15 mouse cellular contexts compared by ENCODE assay signal in genomic region chr5:64879241-64879640, GRCm38 (mm10). TPM values are rescaled to one million over a fixed set of nuclear protein-coding genes. Genes with fewer than 3 reads are reported as not detected.
DNase-seq lines count a peak whose midpoint lies in the region; ATAC-seq lines count a peak whose summit lies in the region.
"Had no signal": no experiment of that assay in that cellular context is flagged by ENCODE, and none has a peak within 500 bp of the region (broad histone marks: within the 10 kb centered on the region; RNA-seq: fewer than 3 reads in every experiment).

No protein-coding gene starts in this region.

- WGBS in heart, embryonic 11.5 days (ENCODE audit: insufficient replicate concordance): 41% methylated on average over 3 of the region's 3 CpGs
- 49% methylated on average over 3 of the region's 3 CpGs for WGBS in lung, embryonic 16.5 days
- 34% methylated on average over 3 of the region's 3 CpGs for WGBS in limb, embryonic 12.5 days
- WGBS in stomach, embryonic 16.5 days: 57% methylated on average over 3 of the region's 3 CpGs

- peak overlapping the region; percentile 57; the same call in 1 of the 2 replicates for H3K27ac ChIP-seq in heart, embryonic 11.5 days (ENCODE audit: low read depth, low read length)
- H3K27ac ChIP-seq in lung, embryonic 16.5 days (ENCODE audit: low read length): peak overlapping the region; percentile 51; the same call in 1 of the 2 replicates
- H3K27ac ChIP-seq in limb, embryonic 12.5 days: peak overlapping the region; percentile 75
- H3K27ac ChIP-seq in stomach, embryonic 16.5 days (ENCODE audit: low read length): peak overlapping the region; percentile 41; the same call in 1 of the 2 replicates
- H3K27ac ChIP-seq: neural tube, embryonic 12.5 days had no signal

- peaks cover 24% of the 10 kb centered on the region for H3K4me1 ChIP-seq in heart, embryonic 11.5 days (ENCODE audit: control insufficient read depth, insufficient read depth, low read length)
- peaks cover 40% of the 10 kb centered on the region for H3K4me1 ChIP-seq in lung, embryonic 16.5 days (replicated peaks; ENCODE audit: control insufficient read depth, insufficient read depth, low read length)
- peaks cover 43% of the 10 kb centered on the region for H3K4me1 ChIP-seq in limb, embryonic 12.5 days (replicated peaks)
- H3K4me1 ChIP-seq in stomach, embryonic 16.5 days (ENCODE audit: control insufficient read depth, insufficient read depth, low read length): peaks cover 36% of the 10 kb centered on the region

- DNase-seq in heart, adult 9 months (ENCODE audit: low spot score in 2 of 2): no peak
- DNase-seq in lung, postnatal 14 days: no peak
- DNase-seq in cerebellum, postnatal 14 days: no peak
- DNase-seq: cerebellum, postnatal 10 days; heart, postnatal 36 days; kidney, adult 2 months; lung, adult 18-20 months had no signal

- H3K9me3 ChIP-seq in heart, embryonic 11.5 days (replicated peaks; ENCODE audit: control insufficient read depth, low read length): no peaks in the 10 kb centered on the region; the same call in 1 of the 2 replicates
- no peaks in the 10 kb centered on the region for H3K9me3 ChIP-seq in lung, embryonic 16.5 days (ENCODE audit: control insufficient read depth, low read length)
- no peaks in the 10 kb centered on the region; the same call in 1 of the 2 replicates for H3K9me3 ChIP-seq in limb, embryonic 12.5 days
- H3K9me3 ChIP-seq in stomach, embryonic 16.5 days (replicated peaks; ENCODE audit: control insufficient read depth, low read length): peaks cover 5% of the 10 kb centered on the region; the same call in 1 of the 2 replicates
- H3K9me3 ChIP-seq: neural tube, embryonic 12.5 days had no signal

- H3K27me3 ChIP-seq in heart, embryonic 11.5 days (ENCODE audit: control insufficient read depth, insufficient read depth, low read length): no peaks in the 10 kb centered on the region
- H3K27me3 ChIP-seq in lung, embryonic 16.5 days (ENCODE audit: control insufficient read depth, insufficient read depth, low read depth, low read length): no peaks in the 10 kb centered on the region
- H3K27me3 ChIP-seq in limb, embryonic 12.5 days: no peaks in the 10 kb centered on the region
- H3K27me3 ChIP-seq in stomach, embryonic 16.5 days (ENCODE audit: control insufficient read depth, insufficient read depth, low read length): no peaks in the 10 kb centered on the region
- H3K27me3 ChIP-seq: neural tube, embryonic 12.5 days had no signal

- no peak overlapping the region for H3K9ac ChIP-seq in heart, embryonic 11.5 days (ENCODE audit: low read depth, low read length)
- H3K9ac ChIP-seq in lung, embryonic 16.5 days (ENCODE audit: low read length): no peak overlapping the region
- no peak overlapping the region for H3K9ac ChIP-seq in limb, embryonic 12.5 days (replicated peaks)
- no peak overlapping the region for H3K9ac ChIP-seq in stomach, embryonic 16.5 days (ENCODE audit: low read length)
- H3K9ac ChIP-seq: neural tube, embryonic 12.5 days had no signal

- H3K36me3 ChIP-seq in heart, embryonic 11.5 days (ENCODE audit: control insufficient read depth, insufficient read depth, low read length): no peaks in the 10 kb centered on the region
- H3K36me3 ChIP-seq in lung, embryonic 16.5 days (ENCODE audit: control insufficient read depth, insufficient read depth, low read length): no peaks in the 10 kb centered on the region
- no peaks in the 10 kb centered on the region for H3K36me3 ChIP-seq in limb, embryonic 12.5 days
- no peaks in the 10 kb centered on the region for H3K36me3 ChIP-seq in stomach, embryonic 16.5 days (ENCODE audit: control insufficient read depth, insufficient read depth, low read length)
- H3K36me3 ChIP-seq: neural tube, embryonic 12.5 days had no signal

- H3K4me3 ChIP-seq in heart, embryonic 11.5 days (ENCODE audit: low read depth, low read length): no peak overlapping the region
- H3K4me3 ChIP-seq in lung, embryonic 16.5 days (ENCODE audit: low read length): no peak overlapping the region
- H3K4me3 ChIP-seq in limb, embryonic 12.5 days (replicated peaks): no peak overlapping the region
- H3K4me3 ChIP-seq in stomach, embryonic 16.5 days (replicated peaks; ENCODE audit: low read length): no peak overlapping the region
- H3K4me3 ChIP-seq: erythroblast, embryonic 14.5 days; neural tube, embryonic 12.5 days had no signal

- H3K4me2 ChIP-seq in heart, embryonic 11.5 days: no peak overlapping the region
- H3K4me2 ChIP-seq in lung, embryonic 16.5 days (ENCODE audit: low read depth, low read length): no peak overlapping the region
- no peak overlapping the region for H3K4me2 ChIP-seq in limb, embryonic 12.5 days
- H3K4me2 ChIP-seq in stomach, embryonic 16.5 days (ENCODE audit: low read depth, low read length): no peak overlapping the region
- H3K4me2 ChIP-seq: midbrain, embryonic 11.5 days; neural tube, embryonic 12.5 days had no signal

- no peak for ATAC-seq in heart, embryonic 11.5 days (replicated peaks; ENCODE audit: insufficient number of reproducible peaks, low FRiP score, low TSS enrichment)
- ATAC-seq in lung, embryonic 16.5 days (ENCODE audit: low read depth): no peak
- ATAC-seq in limb, embryonic 12.5 days (ENCODE audit: insufficient number of reproducible peaks, insufficient read depth, low FRiP score, low TSS enrichment, low read depth): no peak
- ATAC-seq in stomach, embryonic 16.5 days (ENCODE audit: insufficient read depth, low FRiP score): no peak
- ATAC-seq: activated CD4-positive, CD25-positive, alpha-beta regulatory T cell, adult 4 months had no signal

RNA-seq across cellular contexts. Expression of gene Tlr1, which starts 54.1 kb away (rescaled TPM):
- 0.40 TPM in 1 of 2 replicates, not detected in the other for polyA plus RNA-seq in heart, embryonic 11.5 days (2014; fragmentation: Nextera tagmentation; extraction: Ambion mirVana)
- 0.57 and 0.90 TPM in 2 replicates for polyA plus RNA-seq in lung, embryonic 16.5 days (2015; fragmentation: Nextera tagmentation; extraction: Ambion mirVana)
- 0.52 and 0.55 TPM in 2 replicates for polyA plus RNA-seq in limb, embryonic 12.5 days (2016; fragmentation: Nextera tagmentation; extraction: Ambion mirVana)
- polyA plus RNA-seq in stomach, embryonic 16.5 days (2015; fragmentation: Nextera tagmentation; extraction: Ambion mirVana): 1.5 and 1.7 TPM in 2 replicates
- polyA plus RNA-seq: erythroblast, embryonic 14.5 days had no signal
